In the genomic region with DNA sequence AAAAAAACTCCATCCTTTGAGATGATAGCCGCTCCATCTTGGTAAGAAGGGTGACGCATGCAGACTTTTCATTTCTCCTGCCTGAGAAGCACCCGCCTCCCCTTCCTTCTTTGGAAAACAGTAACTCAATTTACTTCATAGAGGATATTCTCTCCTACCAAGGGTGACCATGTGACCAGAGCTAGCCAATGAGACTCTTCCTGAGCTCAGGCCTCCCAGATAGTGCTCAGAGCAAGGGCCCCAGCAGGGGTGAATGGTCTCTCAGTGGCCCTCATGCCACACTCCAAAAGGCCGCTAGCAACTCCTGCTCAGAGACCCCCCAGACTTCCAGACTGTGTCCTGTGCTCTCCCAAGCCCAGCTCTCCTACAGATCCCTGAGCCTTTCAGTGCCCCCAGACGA, we compare ENCODE assay signal across 10 mouse cellular contexts. TPM values are rescaled to one million over a fixed set of nuclear protein-coding genes. Genes with fewer than 3 reads are reported as not detected.
A peak's percentile ranks its signal among the peaks of the same experiment; 100 is the strongest.
DNase-seq lines count a peak whose midpoint lies in the region; ATAC-seq and TF ChIP-seq lines count a peak whose summit lies in the region.
"Had no signal": no experiment of that assay in that cellular context is flagged by ENCODE, and none has a peak within 500 bp of the region (broad histone marks: within the 10 kb centered on the region; RNA-seq: fewer than 3 reads in every experiment).

No protein-coding gene starts in this region.

- no peak for ATAC-seq in hindbrain, embryonic 12.5 days (ENCODE audit: low FRiP score)
- ATAC-seq in hindbrain, embryonic 14.5 days (ENCODE audit: low FRiP score), result no peak
- 0 out of 2 replicates have a peak, but pooled peaks have one; percentile 22 for ATAC-seq in common myeloid progenitor, adult 5-6 weeks (replicated peaks; ENCODE audit: low read depth, poor library complexity, severe bottlenecking)
- no peak for ATAC-seq in limb, embryonic 11.5 days (ENCODE audit: insufficient number of reproducible peaks, low FRiP score, low TSS enrichment, low read depth)

- intact Hi-C loops in gastrocnemius, postnatal 14 days (cut with DNase I; ENCODE audit: low total_unique reads), result no loop called here

- no peak overlapping the region for H3K9ac ChIP-seq in hindbrain, embryonic 12.5 days
- H3K9ac ChIP-seq in hindbrain, embryonic 14.5 days, result no peak overlapping the region
- 0 out of 2 replicates have a peak overlapping the region, but pooled peaks have one; percentile 1 for H3K9ac ChIP-seq in ES-Bruce4 (ENCODE audit: low read depth, poor library complexity, severe bottlenecking)
- H3K9ac ChIP-seq in limb, embryonic 11.5 days (ENCODE audit: low read length), result no peak overlapping the region
- H3K9ac ChIP-seq: forebrain, postnatal 0 days; liver, embryonic 15.5 days had no signal

- no peak overlapping the region for H3K4me2 ChIP-seq in hindbrain, embryonic 12.5 days (replicated peaks)
- no peak overlapping the region for H3K4me2 ChIP-seq in hindbrain, embryonic 14.5 days (replicated peaks)
- H3K4me2 ChIP-seq in limb, embryonic 11.5 days (ENCODE audit: low read depth, severe bottlenecking), result no peak overlapping the region
- H3K4me2 ChIP-seq: liver, embryonic 15.5 days had no signal

- no peak for DNase-seq in hindbrain, embryonic 14.5 days (ENCODE audit: low spot score)
- no peak for DNase-seq in limb, embryonic 11.5 days (ENCODE audit: low spot score)
- no peak for DNase-seq in gastrocnemius, postnatal 14 days
- DNase-seq in retina, embryonic 14.5 days (ENCODE audit: low spot score), result no peak
- DNase-seq: cerebellum, postnatal 36 days; forebrain, postnatal 0 days had no signal

- H3K4me3 ChIP-seq in hindbrain, embryonic 12.5 days, result no peak overlapping the region
- H3K4me3 ChIP-seq in hindbrain, embryonic 14.5 days (replicated peaks; ENCODE audit: low read length), result no peak overlapping the region
- peak overlapping the region; percentile 19; the same call in 1 of the 2 replicates for H3K4me3 ChIP-seq in ES-Bruce4 (ENCODE audit: low read depth, low read length)
- H3K4me3 ChIP-seq in limb, embryonic 11.5 days (ENCODE audit: low read depth, low read length), result no peak overlapping the region
- H3K4me3 ChIP-seq: liver, embryonic 15.5 days had no signal

- no peak for TF ChIP-seq EP300 in ES-Bruce4 (IDR thresholded peaks at IDR 0.05; ENCODE audit: insufficient read depth, low read depth, low read length)

- WGBS in hindbrain, embryonic 12.5 days, result 75% methylated on average over 5 of the region's 5 CpGs
- 80% methylated on average over 5 of the region's 5 CpGs for WGBS in hindbrain, embryonic 14.5 days
- WGBS in limb, embryonic 11.5 days, result 83% methylated on average over 5 of the region's 5 CpGs

- H3K27ac ChIP-seq in hindbrain, embryonic 12.5 days, result peak overlapping the region; percentile 12; the same call in 1 of the 2 replicates
- no peak overlapping the region for H3K27ac ChIP-seq in hindbrain, embryonic 14.5 days
- peak overlapping the region; percentile 32 for H3K27ac ChIP-seq in ES-Bruce4 (ENCODE audit: insufficient read depth, low read length)
- H3K27ac ChIP-seq in limb, embryonic 11.5 days (replicated peaks; ENCODE audit: low read depth, low read length), result peak overlapping the region; percentile 21; the same call in 1 of the 2 replicates
- H3K27ac ChIP-seq: liver, embryonic 15.5 days had no signal

- 0 out of 2 replicates have a peak, but pooled peaks cover 3% of the 10 kb centered on the region for H3K27me3 ChIP-seq in hindbrain, embryonic 12.5 days
- H3K27me3 ChIP-seq in hindbrain, embryonic 14.5 days (ENCODE audit: control insufficient read depth, insufficient read depth, low read length), result no peaks in the 10 kb centered on the region
- H3K27me3 ChIP-seq in ES-Bruce4 (ENCODE audit: control insufficient read depth, insufficient read depth, low read length, poor library complexity, severe bottlenecking), result no peaks in the 10 kb centered on the region
- no peaks in the 10 kb centered on the region for H3K27me3 ChIP-seq in limb, embryonic 11.5 days (ENCODE audit: control insufficient read depth, insufficient read depth, low read length)

- H3K36me3 ChIP-seq in hindbrain, embryonic 12.5 days, result no peaks in the 10 kb centered on the region
- no peaks in the 10 kb centered on the region for H3K36me3 ChIP-seq in hindbrain, embryonic 14.5 days (replicated peaks; ENCODE audit: control insufficient read depth, insufficient read depth)
- no peaks in the 10 kb centered on the region for H3K36me3 ChIP-seq in ES-Bruce4 (ENCODE audit: control insufficient read depth, insufficient read depth, low read length, poor library complexity, severe bottlenecking)
- H3K36me3 ChIP-seq in limb, embryonic 11.5 days (ENCODE audit: control insufficient read depth, insufficient read depth, low read length), result peaks cover 4% of the 10 kb centered on the region; the same call in 1 of the 2 replicates
- H3K36me3 ChIP-seq: liver, embryonic 15.5 days had no signal

- no peak for TF ChIP-seq CTCF in ES-Bruce4 (IDR thresholded peaks at IDR 0.05; ENCODE audit: low read depth, low read length)

- H3K9me3 ChIP-seq in hindbrain, embryonic 12.5 days (replicated peaks), result no peaks in the 10 kb centered on the region
- no peaks in the 10 kb centered on the region for H3K9me3 ChIP-seq in hindbrain, embryonic 14.5 days (ENCODE audit: control insufficient read depth, low read length)
- H3K9me3 ChIP-seq in ES-Bruce4 (replicated peaks; ENCODE audit: control insufficient read depth, insufficient read depth, low read length, poor library complexity, severe bottlenecking), result no peaks in the 10 kb centered on the region
- H3K9me3 ChIP-seq in limb, embryonic 11.5 days (ENCODE audit: control insufficient read depth, low read length), result no peaks in the 10 kb centered on the region
- H3K9me3 ChIP-seq: liver, embryonic 15.5 days had no signal

- no peak for TF ChIP-seq POLR2A in ES-Bruce4 (IDR thresholded peaks at IDR 0.05; ENCODE audit: insufficient read depth, low read length)

- peaks cover 64% of the 10 kb centered on the region for H3K4me1 ChIP-seq in hindbrain, embryonic 12.5 days
- H3K4me1 ChIP-seq in hindbrain, embryonic 14.5 days (replicated peaks; ENCODE audit: control insufficient read depth, insufficient read depth, low read length), result peaks cover 19% of the 10 kb centered on the region
- H3K4me1 ChIP-seq in ES-Bruce4 (ENCODE audit: control insufficient read depth, insufficient read depth, low read length), result peaks cover 22% of the 10 kb centered on the region
- H3K4me1 ChIP-seq in limb, embryonic 11.5 days (ENCODE audit: control insufficient read depth, insufficient read depth, low read length), result peaks cover 57% of the 10 kb centered on the region
- H3K4me1 ChIP-seq: liver, embryonic 15.5 days had no signal

RNA-seq across cellular contexts. Expression of a gene that starts 11.6 kb away (rescaled TPM):
- 185 and 186 TPM in 2 replicates for polyA plus RNA-seq in hindbrain, embryonic 12.5 days (2016; fragmentation: Nextera tagmentation; extraction: Ambion mirVana)
- 125 TPM in 2 replicates for polyA plus RNA-seq in hindbrain, embryonic 14.5 days (2014; fragmentation: Nextera tagmentation; extraction: Ambion mirVana)
- 116 and 119 TPM in 2 replicates for polyA plus RNA-seq in ES-Bruce4 (2011; ENCODE audit: insufficient read depth, insufficient read length, low read depth, missing spikeins)
- 0.41 and 1.1 TPM in 2 replicates for total RNA-seq in common myeloid progenitor, adult 5-6 weeks (2017)
- 193 and 210 TPM in 2 replicates for polyA plus RNA-seq in limb, embryonic 11.5 days (2014; fragmentation: Nextera tagmentation; extraction: Ambion mirVana)
- 10 to 100 TPM; 15.3 to 19.6 TPM for total RNA-seq in gastrocnemius, postnatal 14 days (2021)
